ENCODE assay signal across 8 mouse cellular contexts in genomic region chr3:87982836-87983601, GRCm38 (mm10). TPM values are rescaled to one million over a fixed set of nuclear protein-coding genes. Genes with fewer than 3 reads are reported as not detected.
DNase-seq lines count a peak whose midpoint lies in the region; ATAC-seq and TF ChIP-seq lines count a peak whose summit lies in the region.

No protein-coding gene starts in this region.

- peak overlapping the region; percentile 62 for H3K27ac ChIP-seq in embryonic fibroblast, embryonic 13.5 days (ENCODE audit: insufficient read depth, low read length)
- H3K27ac ChIP-seq in limb, embryonic 12.5 days = peak overlapping the region; percentile 78
- H3K27ac ChIP-seq in midbrain, embryonic 15.5 days = peak overlapping the region; percentile 50

- peak; percentile 28 for DNase-seq in CD4-positive, CD25-positive, alpha-beta regulatory T cell, adult 2 months (ENCODE audit: low read depth, low spot score)
- peak; percentile 72 for DNase-seq in heart, postnatal 4 days
- DNase-seq in urinary bladder, adult 18-20 months (ENCODE audit: low spot score in 2 of 2) = no peak
- no peak for DNase-seq in cerebellum, postnatal 25 days

- TF ChIP-seq CTCF in embryonic fibroblast, embryonic 13.5 days (IDR thresholded peaks at IDR 0.05; ENCODE audit: borderline replicate concordance, insufficient read depth, low read length) = no peak

- no peaks in the 10 kb centered on the region for H3K9me3 ChIP-seq in limb, embryonic 12.5 days
- H3K9me3 ChIP-seq in midbrain, embryonic 15.5 days = no peaks in the 10 kb centered on the region

- WGBS in limb, embryonic 12.5 days = 9% methylated on average over 13 of the region's 13 CpGs
- 6% methylated on average over 13 of the region's 13 CpGs for WGBS in midbrain, embryonic 15.5 days

- H3K4me1 ChIP-seq in embryonic fibroblast, embryonic 13.5 days (ENCODE audit: control insufficient read depth, insufficient read depth, low read length) = peaks cover 19% of the 10 kb centered on the region
- peaks cover 57% of the 10 kb centered on the region for H3K4me1 ChIP-seq in limb, embryonic 12.5 days (replicated peaks)
- peaks cover 53% of the 10 kb centered on the region for H3K4me1 ChIP-seq in midbrain, embryonic 15.5 days

- peaks cover 14% of the 10 kb centered on the region for H3K27me3 ChIP-seq in limb, embryonic 12.5 days
- no peaks in the 10 kb centered on the region for H3K27me3 ChIP-seq in midbrain, embryonic 15.5 days (replicated peaks)

- H3K4me2 ChIP-seq in limb, embryonic 12.5 days = peak overlapping the region; percentile 40
- H3K4me2 ChIP-seq in midbrain, embryonic 15.5 days = peak overlapping the region; percentile 29

- TF ChIP-seq POLR2A in embryonic fibroblast, embryonic 13.5 days (IDR thresholded peaks at IDR 0.05; ENCODE audit: low read depth, low read length) = no peak

- ATAC-seq in CD4-positive, CD25-positive, alpha-beta regulatory T cell, adult 4 months = no peak
- ATAC-seq in limb, embryonic 12.5 days (ENCODE audit: insufficient number of reproducible peaks, insufficient read depth, low FRiP score, low TSS enrichment, low read depth) = no peak
- peak; percentile 15; the same call in 1 of the 2 replicates for ATAC-seq in midbrain, embryonic 15.5 days (replicated peaks)

- H3K4me3 ChIP-seq in embryonic fibroblast, embryonic 13.5 days (ENCODE audit: insufficient read depth, low read length) = no peak overlapping the region
- no peak overlapping the region; the same call in 1 of the 2 replicates for H3K4me3 ChIP-seq in limb, embryonic 12.5 days (replicated peaks)
- H3K4me3 ChIP-seq in midbrain, embryonic 15.5 days = no peak overlapping the region

- H3K9ac ChIP-seq in limb, embryonic 12.5 days (replicated peaks) = peak overlapping the region; percentile 2; the same call in 1 of the 2 replicates
- peak overlapping the region; percentile 13; the same call in 1 of the 2 replicates for H3K9ac ChIP-seq in midbrain, embryonic 15.5 days

- no peaks in the 10 kb centered on the region for H3K36me3 ChIP-seq in limb, embryonic 12.5 days
- no peaks in the 10 kb centered on the region for H3K36me3 ChIP-seq in midbrain, embryonic 15.5 days (replicated peaks)

RNA-seq across cellular contexts. Expression of gene Nes, which starts 12.1 kb away (rescaled TPM):
- not detected for polyA plus RNA-seq in CD4-positive, CD25-positive, alpha-beta regulatory T cell, adult 4 months (2017; shearing (Covaris generic))
- polyA plus RNA-seq in embryonic fibroblast, embryonic 13.5 days (2011; ENCODE audit: insufficient read length, low read depth, missing spikeins) = 25.7 and 71.2 TPM in 2 replicates
- 10 to 100 TPM; 66.5 to 70.4 TPM for total RNA-seq in heart, postnatal 4 days (2021)
- polyA plus RNA-seq in limb, embryonic 12.5 days (2016; fragmentation: Nextera tagmentation; extraction: Ambion mirVana) = 29.4 and 32.5 TPM in 2 replicates
- 33.0 and 40.7 TPM in 2 replicates for polyA plus RNA-seq in midbrain, embryonic 15.5 days (2015; fragmentation: Nextera tagmentation; extraction: Ambion mirVana)

RNA-seq across cellular contexts. Expression of gene Bcan, which starts 17.0 kb away (rescaled TPM):
- not detected for polyA plus RNA-seq in CD4-positive, CD25-positive, alpha-beta regulatory T cell, adult 4 months (2017; shearing (Covaris generic))
- 0.61 TPM in 1 of 2 replicates, not detected in the other for polyA plus RNA-seq in embryonic fibroblast, embryonic 13.5 days (2011; ENCODE audit: insufficient read length, low read depth, missing spikeins)
- under 1 TPM; 0.12 to 0.29 TPM for total RNA-seq in heart, postnatal 4 days (2021)
- 0.13 and 0.65 TPM in 2 replicates for polyA plus RNA-seq in limb, embryonic 12.5 days (2016; fragmentation: Nextera tagmentation; extraction: Ambion mirVana)
- polyA plus RNA-seq in midbrain, embryonic 15.5 days (2015; fragmentation: Nextera tagmentation; extraction: Ambion mirVana) = 53.4 and 62.8 TPM in 2 replicates

RNA-seq across cellular contexts. Expression of gene Crabp2, which starts 34.6 kb away (rescaled TPM):
- polyA plus RNA-seq in CD4-positive, CD25-positive, alpha-beta regulatory T cell, adult 4 months (2017; shearing (Covaris generic)) = not detected
- polyA plus RNA-seq in embryonic fibroblast, embryonic 13.5 days (2011; ENCODE audit: insufficient read length, low read depth, missing spikeins) = 80.0 and 99.8 TPM in 2 replicates
- total RNA-seq in heart, postnatal 4 days (2021) = 1 to 10 TPM in 1 of 2 experiments, under 1 TPM in 1; 0.91 to 1.0 TPM
- polyA plus RNA-seq in limb, embryonic 12.5 days (2016; fragmentation: Nextera tagmentation; extraction: Ambion mirVana) = 614 and 667 TPM in 2 replicates
- 44.8 and 52.1 TPM in 2 replicates for polyA plus RNA-seq in midbrain, embryonic 15.5 days (2015; fragmentation: Nextera tagmentation; extraction: Ambion mirVana)

RNA-seq across cellular contexts. Expression of gene Hapln2, which starts 44.4 kb away (rescaled TPM):
- under 1 TPM in 1 of 2 experiments, not detected in 1; 0.17 TPM for polyA plus RNA-seq in CD4-positive, CD25-positive, alpha-beta regulatory T cell, adult 4 months (2017; shearing (Covaris generic))
- polyA plus RNA-seq in embryonic fibroblast, embryonic 13.5 days (2011; ENCODE audit: insufficient read length, low read depth, missing spikeins) = not detected in 2 replicates
- total RNA-seq in heart, postnatal 4 days (2021) = not detected
- polyA plus RNA-seq in limb, embryonic 12.5 days (2016; fragmentation: Nextera tagmentation; extraction: Ambion mirVana) = 0.10 and 0.12 TPM in 2 replicates
- 0.71 and 0.82 TPM in 2 replicates for polyA plus RNA-seq in midbrain, embryonic 15.5 days (2015; fragmentation: Nextera tagmentation; extraction: Ambion mirVana)

RNA-seq across cellular contexts. Expression of gene Rrnad1, which starts 52.5 kb away (rescaled TPM):
- polyA plus RNA-seq in CD4-positive, CD25-positive, alpha-beta regulatory T cell, adult 4 months (2017; shearing (Covaris generic)) = 10 to 100 TPM; 24.4 to 28.2 TPM
- polyA plus RNA-seq in embryonic fibroblast, embryonic 13.5 days (2011; ENCODE audit: insufficient read length, low read depth, missing spikeins) = 11.4 and 12.0 TPM in 2 replicates
- total RNA-seq in heart, postnatal 4 days (2021) = 1 to 10 TPM; 7.7 to 8.9 TPM
- 22.4 and 26.5 TPM in 2 replicates for polyA plus RNA-seq in limb, embryonic 12.5 days (2016; fragmentation: Nextera tagmentation; extraction: Ambion mirVana)
- polyA plus RNA-seq in midbrain, embryonic 15.5 days (2015; fragmentation: Nextera tagmentation; extraction: Ambion mirVana) = 23.0 and 23.2 TPM in 2 replicates

Comparison
In these comparisons a context has a peak if more than half of its experiments do, and no peak if none do; other contexts are left out.
1. DNase-seq: peak in CD4-positive, CD25-positive, alpha-beta regulatory T cell, adult 2 months (single experiment) and heart, postnatal 4 days (single experiment); none in urinary bladder, adult 18-20 months (0 of 2) and cerebellum, postnatal 25 days (0 of 2).
2. RNA of gene Nes, which starts 12.1 kb away (polyA plus RNA-seq): 33.0 to 40.7 TPM in midbrain, embryonic 15.5 days, 29.4 to 32.5 TPM in limb, embryonic 12.5 days and 25.7 to 71.2 TPM in embryonic fibroblast, embryonic 13.5 days; not detected in CD4-positive, CD25-positive, alpha-beta regulatory T cell, adult 4 months; every median in the first group is over 10 times any median in the second.
3. RNA of gene Bcan, which starts 17.0 kb away (polyA plus RNA-seq): 53.4 to 62.8 TPM in midbrain, embryonic 15.5 days; 0.61 TPM in embryonic fibroblast, embryonic 13.5 days, 0.13 to 0.65 TPM in limb, embryonic 12.5 days and not detected in CD4-positive, CD25-positive, alpha-beta regulatory T cell, adult 4 months; every median in the first group is over 10 times any median in the second.
4. RNA of gene Crabp2, which starts 34.6 kb away (polyA plus RNA-seq): 614 to 667 TPM in limb, embryonic 12.5 days, 80.0 to 99.8 TPM in embryonic fibroblast, embryonic 13.5 days and 44.8 to 52.1 TPM in midbrain, embryonic 15.5 days; not detected in CD4-positive, CD25-positive, alpha-beta regulatory T cell, adult 4 months; every median in the first group is over 10 times any median in the second.
5. Peak in every context shown above with its lines, with median percentiles within 50 percentile points of each other: H3K27ac ChIP-seq.